Mouse (Mus musculus) MEL (cell line): ENCODE results near the gene Nme7.

ENCODE experiments used
- BHLHE40 ChIP-seq: IDR thresholded peaks from 2 replicates; pipeline ENCODE4 v1.6.1; 2012; ENCODE audit warnings: low read depth, mild to moderate bottlenecking, inconsistent platforms, low read length, improper control_type of control experiment, borderline replicate concordance
- CHD1 ChIP-seq: IDR thresholded peaks from 2 replicates; pipeline ENCODE4 v1.6.1; 2012; ENCODE audit warnings: low read depth, mild to moderate bottlenecking, inconsistent platforms, low read length, improper control_type of control experiment
- CTCF ChIP-seq, 3 experiments: IDR thresholded peaks in 2 of 3; conservative IDR thresholded peaks in 1 of 3; 2 replicates each; pipeline ENCODE4 v1.5.1; 2011 to 2012; ENCODE audit warnings: low read length in 3 of 3, low read depth in 2 of 3, mild to moderate bottlenecking in 2 of 3, improper control_type of control experiment in 1 of 3, inconsistent platforms in 1 of 3, mixed read lengths in 1 of 3, moderate library complexity in 1 of 3; ENCODE audit not compliant: control insufficient read depth in 1 of 3, insufficient read depth in 1 of 3, poor library complexity in 1 of 3, severe bottlenecking in 1 of 3
- EP300 ChIP-seq, 2 experiments: IDR thresholded peaks; 2 replicates each; pipeline ENCODE4 v1.6.1; 2011; ENCODE audit warnings: improper control_type of control experiment in 2 of 2, low read length in 2 of 2, low read depth in 1 of 2, mild to moderate bottlenecking in 1 of 2
- MAFK ChIP-seq: IDR thresholded peaks from 2 replicates; pipeline ENCODE4 v1.6.1; 2011; ENCODE audit warnings: low read depth, mild to moderate bottlenecking, low read length, improper control_type of control experiment, borderline replicate concordance
- MAX ChIP-seq: IDR thresholded peaks from 2 replicates; pipeline ENCODE4 v1.6.1; 2011; ENCODE audit warnings: low read length, improper control_type of control experiment
- MYC ChIP-seq: IDR thresholded peaks from 2 replicates; pipeline ENCODE4 v1.6.1; 2011; ENCODE audit warnings: low read depth, mild to moderate bottlenecking, low read length, improper control_type of control experiment, moderate library complexity
- NRF1 ChIP-seq: IDR thresholded peaks from 2 replicates; pipeline ENCODE4 v1.6.1; 2014; ENCODE audit warnings: low read depth, mild to moderate bottlenecking, inconsistent platforms, low read length, improper control_type of control experiment, moderate library complexity; ENCODE audit not compliant: poor library complexity, insufficient read depth, severe bottlenecking
- POLR2A ChIP-seq, 2 experiments: IDR thresholded peaks; 2 replicates each; pipeline ENCODE4 v1.6.1; 2011 to 2012; ENCODE audit warnings: low read length in 2 of 2, mild to moderate bottlenecking in 2 of 2, control low read depth in 1 of 2, improper control_type of control experiment in 1 of 2, low read depth in 1 of 2, moderate library complexity in 1 of 2; ENCODE audit not compliant: control insufficient read depth in 1 of 2, insufficient read depth in 1 of 2, poor library complexity in 1 of 2
- POLR2AphosphoS5 ChIP-seq: IDR thresholded peaks from 2 replicates; pipeline ENCODE4 v1.6.1; 2012; ENCODE audit warnings: low read depth, borderline replicate concordance, mild to moderate bottlenecking, inconsistent platforms, low read length, moderate library complexity, mixed read lengths
- RCOR1 ChIP-seq: IDR thresholded peaks from 2 replicates; pipeline ENCODE4 v1.6.1; 2012; ENCODE audit warnings: low read depth, mild to moderate bottlenecking, inconsistent platforms, low read length, improper control_type of control experiment
- USF1 ChIP-seq: IDR thresholded peaks from 2 replicates; pipeline ENCODE4 v1.6.1; 2014; ENCODE audit warnings: low read depth, mild to moderate bottlenecking, inconsistent platforms, low read length, improper control_type of control experiment, moderate library complexity

- TF ChIP-seq CTCF (IDR thresholded peaks at IDR 0.05 in 2 of 3, conservative IDR thresholded peaks at IDR 0.05 in 1 of 3; ENCODE audit: control insufficient read depth in 1 of 3, insufficient read depth in 1 of 3, low read depth in 2 of 3, low read length in 3 of 3, poor library complexity in 1 of 3, severe bottlenecking in 1 of 3): no peak
- no peak for TF ChIP-seq USF1
- TF ChIP-seq EP300 (IDR thresholded peaks at IDR 0.05; ENCODE audit: low read depth in 1 of 2, low read length in 2 of 2): no peak
- no peak for TF ChIP-seq POLR2AphosphoS5
- TF ChIP-seq POLR2A (IDR thresholded peaks at IDR 0.05; ENCODE audit: control insufficient read depth in 1 of 2, insufficient read depth in 1 of 2, low read depth in 1 of 2, low read length in 2 of 2, poor library complexity in 1 of 2): no peak
- TF ChIP-seq BHLHE40: no peak
- TF ChIP-seq MYC: no peak
- TF ChIP-seq CHD1: no peak
- no peak for TF ChIP-seq RCOR1
- TF ChIP-seq MAX: no peak
- no peak for TF ChIP-seq NRF1
- TF ChIP-seq MAFK: no peak
Measured at GRCm38 (mm10) chr1:164470985-164471384, 167.1 kb downstream of the Nme7 start.
